Comparison of ENCODE assay signal across 29 mouse cellular contexts in the genomic region with DNA sequence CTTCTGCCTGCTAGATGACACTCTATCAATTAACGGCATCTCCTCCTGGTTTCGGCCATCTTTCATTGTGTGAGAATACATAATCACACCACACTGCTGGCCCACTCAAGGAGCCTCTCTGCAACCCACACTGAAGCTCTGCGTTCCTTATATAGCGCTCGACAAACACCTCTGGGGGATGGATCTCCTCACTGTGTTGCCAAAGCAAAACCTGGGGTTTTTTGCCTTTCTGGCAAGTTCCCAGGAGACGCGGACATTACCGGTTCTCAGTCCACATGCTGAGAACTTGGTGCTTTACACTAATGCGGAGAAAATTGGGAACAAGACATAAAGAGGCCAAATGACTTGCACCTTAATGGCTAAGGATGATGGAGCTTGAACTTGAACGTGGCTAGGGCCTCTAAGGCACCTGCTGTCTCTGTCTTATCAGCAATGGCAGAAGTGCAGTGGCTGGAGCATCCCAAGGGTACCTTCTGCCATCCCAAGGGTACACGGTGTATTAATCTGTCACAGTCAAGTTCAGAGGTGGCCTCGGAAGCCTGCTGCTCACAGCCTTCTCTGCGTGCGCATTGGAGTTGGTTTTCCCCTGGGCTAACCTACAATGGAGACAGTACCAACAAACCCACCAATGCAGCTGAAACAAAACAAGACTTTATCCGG. TPM values are rescaled to one million over a fixed set of nuclear protein-coding genes. Genes with fewer than 3 reads are reported as not detected.
DNase-seq lines count a peak whose midpoint lies in the region; ATAC-seq and TF ChIP-seq lines count a peak whose summit lies in the region.
"Had no signal": no experiment of that assay in that cellular context is flagged by ENCODE, and none has a peak within 500 bp of the region (broad histone marks: within the 10 kb centered on the region; RNA-seq: fewer than 3 reads in every experiment).

No protein-coding gene starts in this region.

- no peak for DNase-seq in gastrocnemius, adult 2 months
- no peak for DNase-seq in gastrocnemius, postnatal 10 days
- DNase-seq in heart, adult 2 months = no peak
- DNase-seq in layer of hippocampus, adult 2 months (ENCODE audit: low spot score in 2 of 2) = no peak
- no peak for DNase-seq in layer of hippocampus, postnatal 36 days
- no peak for DNase-seq in lung, adult 2 months
- DNase-seq in lung, postnatal 4 days = no peak
- DNase-seq: adrenal gland, adult 8-10 months; adrenal gland, postnatal 14 days; adrenal gland, postnatal 36 days; B cell, adult 2 months; cerebellum, adult 11-12 months; cerebellum, adult 2 months; cerebellum, adult 9-10 months; cerebellum, postnatal 14 days; cerebellum, postnatal 36 days; embryo, embryonic 11 days had no signal

- peak overlapping the region; percentile 30 for H3K4me3 ChIP-seq in gastrocnemius, adult 2 months
- no peak overlapping the region for H3K4me3 ChIP-seq in heart, adult 2 months
- H3K4me3 ChIP-seq in heart, embryonic 12.5 days = no peak overlapping the region
- no peak overlapping the region for H3K4me3 ChIP-seq in layer of hippocampus, adult 2 months
- peak overlapping the region; percentile 4 for H3K4me3 ChIP-seq in lung, adult 2 months (replicated peaks; ENCODE audit: extremely low read depth, low read depth, low read length)
- H3K4me3 ChIP-seq: embryonic facial prominence, embryonic 13.5 days; embryonic facial prominence, embryonic 15.5 days; erythroblast, embryonic 14.5 days; forebrain, embryonic 10.5 days; forebrain, embryonic 12.5 days had no signal

- WGBS in heart, adult 2 months = 76% methylated on average over 15 of the region's 15 CpGs
- 88% methylated on average over 15 of the region's 15 CpGs for WGBS in heart, embryonic 12.5 days
- WGBS in lung, adult 2 months = 53% methylated on average over 15 of the region's 15 CpGs

- peaks cover 3% of the 10 kb centered on the region for H3K79me2 ChIP-seq in heart, adult 2 months (replicated peaks; ENCODE audit: control insufficient read depth, insufficient read depth, low read length)

- no peak overlapping the region; the same call in 1 of the 2 replicates for H3K9ac ChIP-seq in heart, adult 2 months (ENCODE audit: low read depth, low read length)
- H3K9ac ChIP-seq in heart, embryonic 12.5 days = no peak overlapping the region
- H3K9ac ChIP-seq: embryonic facial prominence, embryonic 13.5 days; embryonic facial prominence, embryonic 15.5 days; forebrain, embryonic 12.5 days had no signal

- peak overlapping the region; percentile 72 for H3K27ac ChIP-seq in gastrocnemius, adult 2 months
- peak overlapping the region; percentile 58 for H3K27ac ChIP-seq in heart, adult 2 months
- H3K27ac ChIP-seq in heart, embryonic 12.5 days (ENCODE audit: poor library complexity, severe bottlenecking) = no peak overlapping the region
- peak overlapping the region; percentile 21; the same call in 1 of the 2 replicates for H3K27ac ChIP-seq in layer of hippocampus, adult 2 months
- H3K27ac ChIP-seq: embryonic facial prominence, embryonic 13.5 days; embryonic facial prominence, embryonic 15.5 days; forebrain, embryonic 10.5 days; forebrain, embryonic 12.5 days had no signal

- H3K4me1 ChIP-seq in heart, adult 2 months (ENCODE audit: control insufficient read depth, insufficient read depth, low read length) = peaks cover 49% of the 10 kb centered on the region
- H3K4me1 ChIP-seq in heart, embryonic 12.5 days (replicated peaks) = peaks cover 34% of the 10 kb centered on the region
- H3K4me1 ChIP-seq in lung, adult 2 months (ENCODE audit: control insufficient read depth, insufficient read depth, low read length) = peaks cover 40% of the 10 kb centered on the region
- H3K4me1 ChIP-seq: forebrain, embryonic 12.5 days had no signal

- H3K9me3 ChIP-seq in heart, embryonic 12.5 days (replicated peaks) = no peaks in the 10 kb centered on the region
- H3K9me3 ChIP-seq: embryonic facial prominence, embryonic 13.5 days; embryonic facial prominence, embryonic 15.5 days; forebrain, embryonic 10.5 days; forebrain, embryonic 12.5 days had no signal

- TF ChIP-seq CTCF in gastrocnemius, adult 2 months (IDR thresholded peaks at IDR 0.05) = no peak
- TF ChIP-seq CTCF in heart, adult 2 months (IDR thresholded peaks at IDR 0.05) = no peak
- TF ChIP-seq CTCF in layer of hippocampus, adult 2 months (conservative IDR thresholded peaks at IDR 0.05) = no peak
- TF ChIP-seq CTCF in lung, adult 2 months (IDR thresholded peaks at IDR 0.05; ENCODE audit: insufficient read depth, low read length) = no peak

- H3K27me3 ChIP-seq in heart, adult 2 months (ENCODE audit: control insufficient read depth, insufficient read depth, low read length) = no peaks in the 10 kb centered on the region
- no peaks in the 10 kb centered on the region for H3K27me3 ChIP-seq in heart, embryonic 12.5 days (replicated peaks)
- H3K27me3 ChIP-seq: CH12.LX; embryonic facial prominence, embryonic 13.5 days; embryonic facial prominence, embryonic 15.5 days; forebrain, embryonic 12.5 days; Patski had no signal

- intact Hi-C loops in gastrocnemius, adult 2 months (cut with DNase I) = no loop called here
- intact Hi-C loops in heart, adult 2 months (cut with DNase I) = no loop called here

- ATAC-seq in heart, embryonic 12.5 days (ENCODE audit: insufficient number of reproducible peaks, low FRiP score) = no peak
- ATAC-seq: activated CD4-positive, CD25-positive, alpha-beta regulatory T cell, adult 4 months; CD4-positive, CD25-positive, alpha-beta regulatory T cell, adult 4 months; forebrain, embryonic 14.5 days; Patski had no signal

- no peak for TF ChIP-seq EP300 in heart, adult 2 months (IDR thresholded peaks at IDR 0.05; ENCODE audit: insufficient read depth, low read depth, low read length)

- H3K36me3 ChIP-seq in heart, adult 2 months (ENCODE audit: control insufficient read depth, insufficient read depth, low read length) = peaks cover 52% of the 10 kb centered on the region
- H3K36me3 ChIP-seq in heart, embryonic 12.5 days = no peaks in the 10 kb centered on the region
- H3K36me3 ChIP-seq: embryonic facial prominence, embryonic 13.5 days; embryonic facial prominence, embryonic 15.5 days; forebrain, embryonic 10.5 days; forebrain, embryonic 12.5 days; G1E had no signal

- no peak overlapping the region for H3K4me2 ChIP-seq in heart, embryonic 12.5 days
- H3K4me2 ChIP-seq: embryonic facial prominence, embryonic 13.5 days; embryonic facial prominence, embryonic 15.5 days; forebrain, embryonic 12.5 days had no signal

- no peak for TF ChIP-seq POLR2A in heart, adult 2 months (IDR thresholded peaks at IDR 0.05; ENCODE audit: insufficient read depth, low read depth, low read length)
- TF ChIP-seq POLR2A in lung, adult 2 months (IDR thresholded peaks at IDR 0.05; ENCODE audit: borderline replicate concordance, extremely low read depth, low read depth, low read length) = no peak

RNA-seq across cellular contexts. Expression of gene Epas1, which starts 19.6 kb away (rescaled TPM):
- total RNA-seq in gastrocnemius, adult 2 months (2021) = 100 to 1,000 TPM in 1 of 2 experiments, 10 to 100 TPM in 1; 96.6 to 127 TPM
- total RNA-seq in gastrocnemius, postnatal 10 days (2021) = 10 to 100 TPM; 76.9 to 88.9 TPM
- total RNA-seq in heart, adult 2 months (2021) = 100 to 1,000 TPM; 244 to 277 TPM
- 115 and 119 TPM in 2 replicates for polyA plus RNA-seq in heart, adult 2 months (2012; rRNA removed)
- polyA plus RNA-seq in heart, embryonic 12.5 days (2016; fragmentation: Nextera tagmentation; extraction: Ambion mirVana) = 7.2 and 9.6 TPM in 2 replicates
- total RNA-seq in layer of hippocampus, adult 2 months (2021) = 10 to 100 TPM; 98.7 to 99.2 TPM
- total RNA-seq in layer of hippocampus, postnatal 36 days (2021) = 10 to 100 TPM; 90.7 to 91.1 TPM
- polyA plus RNA-seq in lung, adult 2 months (2012; rRNA removed) = 777 and 943 TPM in 2 replicates
- polyA plus RNA-seq: G1E had no signal

Comparison
In these comparisons a context has a peak if more than half of its experiments do, and no peak if none do; other contexts are left out.
1. H3K4me3 ChIP-seq: peak in gastrocnemius, adult 2 months (single experiment) and lung, adult 2 months (single experiment); none in heart, adult 2 months (single experiment), heart, embryonic 12.5 days (single experiment) and layer of hippocampus, adult 2 months (single experiment).